Mouse (Mus musculus): ENCODE results near the gene 1700030K09Rik.

1700030K09Rik gene

DNA sequence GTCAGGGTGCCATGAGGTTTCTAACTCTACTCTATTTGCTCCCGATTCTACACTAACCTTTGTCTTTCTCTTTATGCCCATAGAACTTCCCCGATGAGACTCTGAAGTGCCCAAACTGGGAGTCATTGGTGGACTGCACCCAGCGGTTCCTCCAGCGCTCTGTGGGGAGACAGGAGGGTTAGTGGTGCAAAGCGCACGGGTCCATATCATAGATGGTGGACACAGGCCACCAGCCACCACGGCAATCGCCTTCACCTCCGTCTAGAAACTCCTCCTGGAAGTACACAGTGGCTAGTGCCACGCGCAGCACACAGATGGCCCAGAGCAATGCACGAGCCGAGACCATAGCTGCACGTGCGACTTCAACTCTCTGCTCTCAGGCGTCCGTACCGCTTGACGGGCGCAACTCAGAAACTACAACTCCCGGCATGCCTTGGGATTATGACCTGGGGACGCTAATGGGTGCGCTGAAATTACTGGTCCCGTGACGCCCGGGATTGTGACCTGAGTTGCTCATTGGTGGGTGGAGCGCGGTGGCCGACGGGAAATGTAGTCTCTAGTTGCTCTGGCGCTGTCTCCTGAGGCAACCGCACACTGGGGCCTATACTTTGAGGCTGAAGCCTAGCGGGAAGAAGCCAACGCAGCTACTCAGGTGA, at the start of gene 1700030K09Rik, which contains the start of gene Calr3:
Gene 1700030K09Rik (plus strand): TSS at position 543 of the 656 bp plus-strand sequence.
Gene Calr3 (minus strand): TSS at position 533 of the 656 bp plus-strand sequence.
- DNase-seq (ENCODE audit: low spot score) = peak; percentile 99

DNA sequence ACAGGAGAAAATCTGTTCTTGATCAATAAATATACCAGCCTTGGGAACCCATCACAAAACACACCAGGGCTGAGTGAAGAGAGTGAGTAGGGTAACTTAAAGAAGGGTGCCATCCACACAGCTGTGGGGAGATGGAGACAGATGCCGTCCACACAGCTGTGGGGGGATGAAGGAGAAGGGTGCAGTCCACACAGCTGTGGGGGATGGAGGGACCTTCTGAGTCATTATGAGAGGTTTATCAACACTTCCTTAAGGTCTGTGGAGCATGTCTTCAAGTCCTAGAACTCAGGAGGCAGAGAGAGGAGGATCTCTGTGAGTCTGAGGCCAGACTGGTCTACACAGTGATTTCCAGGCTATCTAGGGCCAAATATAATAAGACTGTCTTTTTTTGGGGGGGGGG, 42.3 kb upstream of the 1700030K09Rik start:
- no peak for DNase-seq (ENCODE audit: low spot score)

DNA sequence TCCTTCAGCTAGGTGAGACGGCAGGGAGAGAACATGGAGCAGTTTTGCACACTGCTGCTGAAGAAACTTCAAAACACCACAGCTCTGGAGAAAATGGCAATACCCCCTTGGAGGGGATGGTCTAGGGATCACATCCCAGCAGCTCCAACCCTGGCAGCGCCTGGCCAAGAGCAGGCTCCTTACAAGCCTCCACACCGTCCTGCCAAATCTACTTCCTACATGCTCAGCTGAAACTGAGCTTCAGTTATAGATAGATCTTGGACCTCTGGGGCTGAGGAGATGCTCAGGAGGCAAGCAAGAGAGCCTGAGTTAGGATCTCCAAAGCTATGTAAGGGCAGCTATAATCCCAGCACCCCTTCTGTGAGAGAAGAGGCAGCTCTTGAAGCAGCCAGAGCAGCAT, 40.7 kb upstream of the 1700030K09Rik start:
- DNase-seq (ENCODE audit: low spot score) = no peak

DNA sequence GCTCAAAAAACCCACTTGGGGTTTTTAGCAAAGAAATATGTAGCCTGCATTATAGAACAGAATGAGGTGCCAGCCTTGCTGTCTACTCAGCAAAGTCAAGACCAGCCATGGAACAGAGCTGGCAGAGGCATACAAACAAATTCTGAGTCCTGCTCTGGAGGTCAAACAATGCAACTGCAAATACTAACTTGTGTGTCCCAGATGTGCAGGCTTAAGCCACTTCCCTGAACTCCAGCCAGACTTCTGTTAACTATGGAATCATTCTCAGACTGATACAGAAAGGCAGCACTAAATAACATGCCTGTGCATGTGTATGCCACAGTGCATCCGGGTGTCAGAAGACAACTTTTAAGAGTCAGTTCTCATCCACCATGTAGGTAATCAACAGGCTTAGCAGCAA, 35.8 kb upstream of the 1700030K09Rik start:
- DNase-seq (ENCODE audit: low spot score) = no peak

DNA sequence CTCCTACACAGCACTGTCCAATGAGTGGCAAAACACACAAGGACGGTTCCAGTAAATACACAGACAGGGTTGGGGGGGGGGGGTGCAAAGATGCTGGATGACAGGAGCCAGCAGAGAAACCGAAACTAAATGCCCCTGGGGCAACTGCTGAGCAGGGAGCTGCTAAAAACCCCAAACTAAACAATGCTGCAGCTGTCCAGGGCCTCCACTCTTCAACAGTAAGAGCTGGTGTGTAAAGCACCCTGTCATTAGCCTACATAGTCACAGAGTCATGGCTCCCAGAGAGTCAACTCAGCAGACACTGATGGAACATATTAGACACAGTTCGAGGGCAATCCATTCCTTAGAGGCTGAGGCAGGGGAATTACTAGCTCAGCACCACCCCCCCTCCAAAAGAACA, 34.2 kb upstream of the 1700030K09Rik start:
- no peak for DNase-seq (ENCODE audit: low spot score)

DNA sequence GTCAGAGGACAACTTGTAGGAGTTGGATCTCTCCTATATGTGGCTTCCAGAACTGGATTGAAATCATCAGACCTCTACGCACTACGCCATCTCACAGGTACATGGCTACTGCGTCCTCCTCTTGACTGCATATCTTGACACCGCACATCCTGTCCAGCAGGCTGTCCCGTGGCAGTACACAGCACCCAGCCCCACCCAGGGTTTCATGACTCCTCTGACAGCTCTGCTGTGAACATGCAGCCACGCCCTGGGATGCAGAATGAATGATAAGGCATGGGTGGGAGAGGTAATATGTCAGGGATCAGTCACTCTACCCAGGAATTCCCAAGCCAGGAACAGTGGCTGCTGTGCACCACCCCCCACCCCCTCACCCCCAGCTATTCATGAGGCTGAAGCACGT, 29.8 kb upstream of the 1700030K09Rik start:
- no peak for DNase-seq (ENCODE audit: low spot score)

DNA sequence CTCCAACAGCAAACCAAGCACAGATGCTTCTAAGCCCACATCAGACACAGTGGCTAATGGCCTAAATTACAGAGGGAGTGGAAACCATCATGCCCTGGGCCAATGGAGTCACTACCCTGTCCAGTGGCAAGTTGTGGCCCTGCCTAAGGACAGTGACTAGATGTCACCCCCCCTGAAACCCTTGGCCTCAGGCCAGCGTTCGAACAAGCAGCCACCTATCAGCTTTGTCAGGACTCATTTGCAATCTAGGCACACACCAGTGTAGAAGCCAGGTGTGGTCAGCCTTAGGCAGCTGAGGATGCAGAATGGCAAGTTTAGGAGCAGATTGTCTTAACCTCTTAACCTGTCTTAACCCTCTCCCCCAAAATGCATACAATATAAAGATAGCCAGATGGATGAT, 28.4 kb upstream of the 1700030K09Rik start:
- no peak for DNase-seq (ENCODE audit: low spot score)

DNA sequence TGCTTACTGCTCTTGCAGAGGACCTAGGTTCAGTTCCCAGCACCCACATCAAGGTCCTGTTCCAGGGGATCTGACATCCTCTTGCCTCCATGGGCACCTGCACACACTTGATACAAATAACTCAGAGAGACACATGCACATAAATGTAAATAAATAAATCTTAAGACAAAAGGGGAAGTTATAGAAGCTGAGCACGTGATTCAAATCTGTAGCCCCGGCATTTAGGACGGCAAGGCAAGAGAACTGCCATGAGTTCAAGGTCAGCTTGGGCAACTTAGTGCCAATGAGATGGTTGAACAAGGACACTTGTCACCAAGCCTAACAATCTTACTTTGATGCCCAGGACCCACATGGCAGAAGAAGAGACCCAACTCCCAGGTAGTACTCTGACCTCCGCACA, 25.6 kb upstream of the 1700030K09Rik start:
- DNase-seq (ENCODE audit: low spot score) = no peak

DNA sequence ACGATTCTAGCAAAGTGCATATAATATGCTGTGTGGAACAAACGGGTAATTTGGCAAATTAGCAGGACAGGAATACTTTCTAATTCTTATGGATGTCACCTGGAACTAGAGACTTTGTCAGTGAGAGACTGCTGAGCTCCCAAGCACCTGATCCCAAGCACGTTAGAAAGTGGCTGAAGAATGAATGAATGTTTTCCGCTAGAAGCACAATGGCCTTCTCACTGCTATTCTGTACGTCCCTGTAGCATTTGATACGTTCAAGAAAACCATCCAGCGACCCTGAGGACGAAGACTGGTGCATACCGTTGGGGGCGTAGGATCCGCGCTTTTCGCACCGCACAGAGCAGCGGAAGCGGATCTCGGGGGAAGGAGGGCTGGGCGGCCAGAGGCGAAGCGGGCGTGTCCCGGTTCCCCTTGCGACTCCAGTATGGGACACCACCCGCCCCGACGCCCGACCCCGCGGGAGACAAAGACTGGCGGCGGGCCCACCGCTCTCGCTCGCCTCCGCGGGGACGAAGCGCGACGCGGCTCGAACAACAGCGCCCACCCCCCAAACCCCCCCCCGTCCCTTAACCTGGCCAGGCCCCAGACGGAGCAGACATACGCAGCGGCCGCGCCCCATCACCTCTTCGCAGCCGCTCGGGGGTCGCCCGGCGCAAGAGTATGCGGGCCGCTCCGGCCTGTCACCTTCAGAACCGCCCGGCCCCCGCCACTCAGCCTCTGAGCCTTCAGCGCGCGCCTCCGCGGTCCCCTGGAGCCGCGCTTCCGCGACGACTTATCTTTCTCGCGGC, 22.9 kb upstream of the 1700030K09Rik start:
- peak; percentile 51 for DNase-seq (ENCODE audit: low spot score)

DNA sequence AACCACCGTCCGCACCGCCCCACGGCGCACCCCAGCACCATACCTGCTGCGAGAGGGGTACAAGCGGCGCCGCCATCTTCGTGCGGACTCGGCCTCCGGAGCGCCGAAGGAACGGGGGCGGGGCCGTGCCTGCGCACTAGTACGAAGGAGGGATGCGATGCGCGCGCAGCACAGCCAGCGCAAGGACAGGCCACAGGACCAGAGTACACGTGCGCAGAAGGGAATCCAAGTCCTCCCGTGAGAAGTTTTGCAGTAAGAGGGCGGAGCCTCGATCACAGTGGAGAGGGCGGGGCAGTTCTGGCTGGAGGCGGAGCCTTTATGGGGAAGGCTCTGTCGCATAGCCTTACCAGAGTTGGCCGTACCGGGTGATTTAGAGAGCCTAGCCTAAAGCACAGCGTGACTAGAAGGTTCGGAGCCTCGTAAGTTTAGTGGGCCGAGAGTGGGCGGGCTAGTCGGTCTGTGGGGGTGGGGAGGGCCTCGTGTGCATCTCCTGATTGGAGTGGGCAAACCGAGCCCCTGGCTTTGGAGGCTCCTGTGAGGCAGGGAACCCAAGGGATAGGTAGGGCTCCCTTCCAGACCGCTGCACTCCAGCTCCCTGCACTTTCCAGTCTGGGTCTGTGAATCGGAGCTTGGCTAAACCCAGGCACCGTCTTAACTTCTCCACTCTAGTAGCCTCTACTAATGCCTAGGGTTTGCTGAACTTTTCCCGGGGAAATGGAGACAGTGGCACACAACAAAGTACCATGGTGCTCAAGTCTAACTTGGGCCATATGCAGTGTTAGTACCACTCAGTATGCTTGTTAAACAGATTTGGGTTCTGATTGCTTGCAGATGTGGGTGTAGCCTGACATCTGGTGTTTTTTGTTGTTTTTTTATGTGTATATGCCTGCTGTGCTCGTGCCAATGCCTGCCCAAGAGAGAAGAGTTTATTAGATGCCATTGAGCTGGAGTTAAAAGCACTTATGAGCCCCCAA, 22.0 kb upstream of the 1700030K09Rik start, which contains the start of gene Eps15l1:
Gene Eps15l1 (minus strand): TSS at position 99 of the 974 bp plus-strand sequence.
- DNase-seq (ENCODE audit: low spot score) = peak; percentile 99

DNA sequence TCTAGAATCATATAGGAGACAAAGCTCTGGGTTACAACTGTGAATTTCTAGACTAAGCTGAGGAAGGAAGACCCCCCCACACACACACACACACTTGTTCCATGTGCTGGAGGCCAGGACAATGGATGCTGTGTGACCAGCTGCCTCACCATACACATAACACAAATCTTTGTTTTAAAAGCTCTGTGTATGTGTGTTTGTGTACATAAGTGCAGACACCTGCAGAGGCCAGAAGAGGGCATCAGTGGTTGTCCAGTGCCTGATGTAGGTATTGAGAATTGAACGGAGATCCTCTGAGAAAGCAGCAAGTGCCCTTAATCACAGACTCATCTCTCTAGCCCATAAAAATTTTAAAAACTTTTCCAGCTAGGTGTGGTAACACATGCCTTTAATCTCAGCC, 20.8 kb upstream of the 1700030K09Rik start:
- DNase-seq (ENCODE audit: low spot score) = no peak

DNA sequence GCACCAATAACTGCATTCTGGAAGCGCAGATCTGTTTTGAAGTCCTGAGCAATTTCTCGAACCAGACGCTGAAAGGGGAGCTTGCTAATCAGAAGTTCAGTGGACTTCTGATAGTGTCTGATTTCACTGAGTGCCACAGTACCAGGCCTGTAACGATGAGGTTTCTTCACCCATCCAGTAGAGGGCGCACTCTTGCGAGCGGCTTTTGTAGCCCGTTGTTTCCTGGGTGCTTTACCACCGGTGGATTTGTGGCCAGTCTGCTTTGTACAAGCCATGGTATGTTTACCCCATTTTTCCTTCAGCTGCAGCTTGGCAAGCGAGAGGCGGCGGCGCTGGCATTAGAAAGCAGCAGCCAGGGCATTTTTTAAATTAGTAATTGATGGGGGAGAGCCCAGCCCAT, 14.0 kb upstream of the 1700030K09Rik start:
- no peak for DNase-seq (ENCODE audit: low spot score)

DNA sequence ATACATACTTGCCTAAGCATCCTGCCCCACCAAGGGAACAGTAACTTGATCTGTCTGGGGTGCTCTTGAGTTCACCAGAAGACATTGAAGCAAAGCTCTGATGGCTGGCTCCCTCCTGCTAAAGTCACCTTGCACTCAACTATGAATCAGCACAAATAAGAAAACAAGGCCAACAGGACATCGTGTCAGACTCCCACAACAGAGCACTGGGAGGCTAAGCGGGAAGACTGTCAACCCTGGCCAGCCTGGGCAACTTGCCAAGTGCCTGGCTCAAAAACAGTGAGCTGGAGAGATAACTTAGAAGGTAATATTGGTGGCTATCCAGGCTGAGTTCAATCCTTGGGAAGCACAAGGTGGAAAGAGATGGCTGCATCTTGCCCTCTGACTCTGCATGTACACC, 8.7 kb upstream of the 1700030K09Rik start:
- no peak for DNase-seq (ENCODE audit: low spot score)

DNA sequence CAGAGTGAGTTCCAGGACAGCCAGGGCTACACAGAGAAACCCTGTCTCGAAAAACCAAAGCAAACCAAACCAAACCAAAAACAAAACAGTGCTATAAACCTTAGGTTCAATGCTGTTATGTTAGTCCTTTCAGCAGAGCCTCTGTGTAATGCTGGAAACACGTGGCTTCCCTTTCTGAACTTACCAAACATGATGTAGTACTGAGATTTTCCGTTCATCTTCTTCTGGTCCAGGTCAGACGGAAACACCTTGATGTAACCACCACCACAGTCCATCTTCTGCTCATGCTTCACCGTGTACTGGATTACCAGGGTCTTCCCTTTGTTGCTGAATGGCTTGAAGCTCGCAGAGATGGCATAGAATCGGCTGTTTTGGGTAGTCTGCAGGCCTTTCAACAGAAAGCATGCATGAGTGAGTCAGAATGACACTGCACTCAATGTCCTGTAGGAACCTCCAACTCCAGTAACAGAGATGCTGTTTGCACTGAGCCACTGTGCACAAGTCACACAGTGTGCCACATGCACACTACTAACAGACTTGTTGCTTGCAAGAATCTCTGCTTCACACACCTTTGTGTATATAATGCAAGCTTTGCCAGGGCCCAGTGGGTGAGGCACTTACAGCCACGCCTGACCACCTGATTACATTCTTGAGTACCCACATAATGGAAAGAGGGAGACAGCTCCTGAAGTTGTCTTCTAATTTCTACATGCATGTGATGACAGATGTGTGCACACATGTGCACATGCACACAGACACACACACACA, 5.2 kb upstream of the 1700030K09Rik start:
- no peak for DNase-seq (ENCODE audit: low spot score)

DNA sequence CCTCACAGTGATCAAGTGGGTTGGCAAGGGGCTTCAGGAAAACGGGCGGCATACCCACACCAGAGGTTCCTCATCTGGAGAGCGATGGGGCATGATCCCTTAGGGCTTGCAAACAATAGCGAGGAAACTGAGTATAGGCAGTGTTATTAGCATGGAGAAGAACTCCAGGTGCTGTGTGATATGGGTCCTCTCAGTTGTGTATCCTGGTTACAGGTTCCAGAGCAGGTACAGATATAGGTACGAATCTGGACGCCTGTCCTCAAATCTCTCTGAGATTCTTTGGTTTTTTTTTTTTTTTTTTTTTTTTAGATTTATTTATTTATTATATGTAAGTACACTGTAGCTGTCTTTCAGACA, 292 bp downstream of the 1700030K09Rik start:
- DNase-seq (ENCODE audit: low spot score) = no peak

DNA sequence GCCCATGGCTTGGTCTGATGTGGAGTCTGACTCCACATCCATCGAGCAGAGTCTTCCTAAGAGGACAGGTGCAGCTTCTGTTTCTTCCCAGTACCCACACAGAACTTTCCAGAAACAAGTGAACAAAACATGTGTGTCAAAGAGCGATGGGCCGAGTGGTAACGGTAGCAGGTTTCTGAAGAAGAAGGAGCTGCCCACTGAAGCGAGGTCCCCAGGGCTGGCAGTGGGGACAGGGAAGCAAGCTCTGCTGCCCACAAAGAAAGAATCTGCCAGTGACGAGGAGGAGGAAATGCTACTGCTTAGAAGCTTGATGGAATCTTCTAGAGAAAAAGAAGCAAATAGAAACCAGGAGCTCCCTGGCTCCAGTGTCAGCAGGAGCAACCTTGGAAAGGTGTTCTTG, 1.4 kb downstream of the 1700030K09Rik start:
- peak; percentile 5 for DNase-seq (ENCODE audit: low spot score)

DNA sequence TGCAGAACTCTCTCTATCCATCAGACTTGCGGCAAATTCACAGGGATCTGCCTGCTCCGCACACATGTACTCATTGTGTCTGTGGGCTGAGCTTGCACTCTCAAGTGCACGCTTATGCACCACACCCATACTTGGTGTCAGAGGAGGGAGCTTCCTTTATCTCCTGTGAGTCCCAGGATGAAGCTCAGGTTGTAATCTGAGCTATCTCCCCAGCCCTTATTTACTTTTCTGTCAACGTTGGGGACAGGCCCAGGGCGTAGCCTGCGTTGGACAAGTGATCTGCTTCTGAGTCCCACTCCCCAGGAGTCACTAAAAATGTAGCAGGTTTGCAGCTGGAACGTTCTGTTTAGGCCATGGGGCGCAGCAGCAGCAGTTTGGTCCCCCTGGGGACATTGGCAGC, 7.8 kb downstream of the 1700030K09Rik start:
- DNase-seq (ENCODE audit: low spot score) = no peak

DNA sequence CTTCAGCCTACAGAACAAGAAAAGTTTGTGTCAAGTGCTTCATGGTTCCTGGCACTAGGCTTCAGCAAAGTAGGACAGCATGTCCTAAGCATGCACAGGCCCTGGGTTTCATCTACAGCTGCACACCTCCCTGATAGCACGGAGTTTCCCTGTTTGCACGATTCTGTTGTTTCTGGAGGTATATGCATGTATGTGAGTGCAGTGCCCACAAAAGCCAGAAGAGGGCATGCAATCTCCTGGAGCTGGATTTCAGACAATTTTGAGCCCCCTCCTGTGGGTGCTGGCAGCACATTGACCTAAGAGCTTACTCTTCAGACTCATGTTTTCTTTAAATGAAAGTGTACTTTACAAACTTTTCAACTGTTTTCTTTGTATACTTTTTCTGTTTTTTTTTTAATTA, 10.2 kb downstream of the 1700030K09Rik start:
- DNase-seq (ENCODE audit: low spot score) = no peak

DNA sequence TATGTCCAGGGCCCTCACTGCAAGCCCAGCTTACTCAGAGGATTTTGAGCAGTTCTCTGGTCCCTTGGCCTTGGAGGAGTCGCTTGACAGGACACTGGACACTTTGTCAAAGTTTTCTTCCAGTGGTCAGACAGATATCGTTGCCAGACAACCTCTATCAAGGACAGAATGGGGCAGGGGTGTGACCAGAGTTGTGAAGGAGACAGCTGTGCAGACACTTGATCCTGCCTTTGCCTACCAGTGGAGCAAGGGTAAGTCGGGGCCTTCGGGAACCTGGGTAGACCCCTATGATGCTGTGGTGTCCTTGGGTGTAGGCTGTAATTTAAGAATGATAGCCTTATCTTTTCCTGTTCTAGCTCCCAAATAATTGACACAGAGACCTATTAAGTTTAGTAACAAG, 11.6 kb downstream of the 1700030K09Rik start:
- no peak for DNase-seq (ENCODE audit: low spot score)

DNA sequence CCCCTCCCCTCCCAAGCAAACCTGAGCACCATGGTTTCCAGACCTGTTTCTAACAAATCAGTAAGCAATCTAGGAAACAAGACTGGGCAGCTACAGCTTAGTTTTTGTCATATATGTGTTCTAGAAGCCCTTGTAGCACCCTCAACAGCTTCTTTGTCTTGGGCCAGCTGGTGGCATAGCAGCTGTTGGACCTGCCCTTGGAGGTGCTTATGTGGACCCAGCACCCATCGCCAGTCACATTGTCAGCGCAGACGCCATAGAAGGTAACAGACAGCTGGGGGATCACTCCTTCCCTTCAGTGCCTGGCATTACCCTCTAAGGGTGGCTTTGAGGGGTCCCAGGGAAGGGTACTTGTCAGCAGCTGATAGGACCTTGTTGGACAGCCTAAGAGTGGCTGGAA, 14.1 kb downstream of the 1700030K09Rik start:
- DNase-seq (ENCODE audit: low spot score) = no peak

DNA sequence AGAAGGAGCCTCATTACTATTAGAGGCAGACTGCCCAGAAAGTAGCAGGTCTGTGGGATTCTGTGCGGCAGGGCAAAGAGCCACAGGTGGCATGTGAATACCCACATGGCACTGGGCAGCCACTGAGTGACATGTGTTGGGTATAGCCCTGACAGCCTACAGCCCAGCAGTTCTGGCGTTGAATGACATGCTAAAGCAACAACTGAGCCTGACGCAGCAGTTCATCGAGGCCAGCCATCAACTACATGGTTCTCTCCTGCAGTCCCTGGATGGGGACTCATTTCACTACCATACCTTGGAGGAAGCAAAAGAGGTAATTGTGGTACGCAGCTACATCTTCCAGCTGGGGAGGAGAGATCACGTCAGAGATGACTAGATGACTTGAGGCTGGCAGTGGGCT, 14.8 kb downstream of the 1700030K09Rik start:
- DNase-seq (ENCODE audit: low spot score) = no peak

All from retina, embryonic 14.5 days (tissue).